Mouse (Mus musculus) neutrophil, adult 5-6 weeks (primary cell): Measurements from ENCODE around the gene Asxl1. TPM values are rescaled to one million over a fixed set of nuclear protein-coding genes. Genes with fewer than 3 reads are reported as not detected.
"Not testable (repeated sequence)": the region's sequence is repeated elsewhere in the genome, so short reads cannot be mapped to it uniquely, and the experiment has no call there.

Experiments
- ATAC-seq: fragments of 151-379, 151-347 bp; 2 replicates; pipeline ENCODE4 v1.8.0; 2017; ENCODE audit warnings: mild to moderate bottlenecking, moderate TSS enrichment; ENCODE audit not compliant: insufficient number of reproducible peaks, poor library complexity, low FRiP score, severe bottlenecking; ENCODE audit errors: extremely low read depth
- total RNA-seq: library from RNA; stranded (forward); fragments of 200-1000 nt; gene quantifications from 2 replicates; pipeline ENCODE4 v1.2.3, GENCODE M21; 2017

Asxl1 gene
- total RNA-seq, 1 experiment from 2014 or later = 68.7 TPM

DNA sequence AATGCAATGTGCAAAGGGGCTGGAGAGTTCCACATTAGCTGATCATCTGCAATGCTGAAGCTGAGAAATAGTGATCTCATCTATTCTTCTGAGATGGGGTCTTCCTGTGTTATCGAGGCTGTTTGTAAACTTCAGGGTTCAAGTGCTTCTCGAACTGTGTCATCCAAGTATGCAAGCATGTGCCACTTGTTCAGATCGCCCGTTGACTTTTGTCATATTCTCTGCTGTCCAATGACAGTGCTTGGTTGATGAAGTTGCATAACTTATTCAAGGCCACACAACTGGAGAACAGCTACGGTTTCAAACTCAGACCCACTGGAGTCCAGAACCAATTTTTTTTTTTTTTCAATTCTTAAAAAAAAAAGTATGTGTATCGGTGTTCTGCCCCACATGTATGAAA, 3.5 kb upstream of the Asxl1 start:
- no peak for ATAC-seq

DNA sequence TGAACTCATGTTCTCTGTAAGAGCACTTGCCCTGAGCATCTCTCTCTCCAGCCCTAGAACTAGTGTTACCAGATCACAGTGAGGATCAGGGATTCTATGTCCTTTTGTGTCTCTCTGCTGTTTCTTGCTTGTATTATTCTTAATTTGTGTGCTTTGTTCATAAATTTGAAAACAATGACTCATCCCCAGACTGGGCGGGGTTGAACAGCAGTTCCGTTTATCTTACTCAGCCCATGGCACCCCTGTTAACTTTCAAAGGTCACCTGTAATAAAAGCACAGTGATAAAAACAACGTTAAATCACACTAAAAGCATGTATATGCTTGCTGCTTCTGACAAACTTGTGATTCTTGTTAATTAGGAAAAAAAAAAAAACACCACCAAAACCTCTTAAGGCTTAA, 3.0 kb upstream of the Asxl1 start:
- ATAC-seq = no peak

DNA sequence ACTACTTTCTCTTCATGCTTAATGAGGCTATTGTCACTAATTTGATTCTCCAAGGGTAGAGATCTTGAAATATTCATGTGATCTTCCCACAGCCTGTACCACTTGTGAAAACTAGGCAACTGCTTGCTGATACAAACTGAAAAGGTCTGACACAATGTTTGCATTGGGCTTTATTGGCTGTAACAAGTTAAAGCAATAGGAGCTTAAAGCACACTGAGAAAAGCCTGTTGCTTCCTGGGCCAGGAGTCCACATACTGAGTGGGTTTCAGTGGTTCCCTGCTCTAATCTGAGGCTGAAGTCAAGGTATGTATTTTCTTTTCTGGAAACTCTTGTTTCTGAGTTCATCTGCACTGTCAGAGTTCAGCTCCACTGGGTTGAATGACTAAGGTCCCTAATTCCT, 2.4 kb upstream of the Asxl1 start:
- no peak for ATAC-seq

DNA sequence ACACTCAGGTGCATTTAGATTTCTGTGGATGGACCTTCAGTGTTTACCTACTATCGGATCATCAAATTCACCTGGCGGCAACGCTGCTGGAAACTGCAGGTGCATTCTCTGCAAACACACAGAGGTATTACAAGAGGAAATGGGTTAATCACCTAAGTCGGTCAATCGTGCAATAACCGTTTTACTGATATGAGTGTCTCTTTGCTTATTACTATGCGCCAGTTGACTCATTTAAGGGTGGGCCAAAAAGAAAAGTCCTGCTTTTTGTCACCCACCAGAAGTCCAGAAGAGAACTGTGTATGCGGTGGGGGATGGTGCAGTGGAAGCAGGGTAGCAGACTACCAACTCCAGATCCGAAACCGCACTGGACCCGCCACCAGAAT, 567 bp upstream of the Asxl1 start:
- no peak for ATAC-seq

DNA sequence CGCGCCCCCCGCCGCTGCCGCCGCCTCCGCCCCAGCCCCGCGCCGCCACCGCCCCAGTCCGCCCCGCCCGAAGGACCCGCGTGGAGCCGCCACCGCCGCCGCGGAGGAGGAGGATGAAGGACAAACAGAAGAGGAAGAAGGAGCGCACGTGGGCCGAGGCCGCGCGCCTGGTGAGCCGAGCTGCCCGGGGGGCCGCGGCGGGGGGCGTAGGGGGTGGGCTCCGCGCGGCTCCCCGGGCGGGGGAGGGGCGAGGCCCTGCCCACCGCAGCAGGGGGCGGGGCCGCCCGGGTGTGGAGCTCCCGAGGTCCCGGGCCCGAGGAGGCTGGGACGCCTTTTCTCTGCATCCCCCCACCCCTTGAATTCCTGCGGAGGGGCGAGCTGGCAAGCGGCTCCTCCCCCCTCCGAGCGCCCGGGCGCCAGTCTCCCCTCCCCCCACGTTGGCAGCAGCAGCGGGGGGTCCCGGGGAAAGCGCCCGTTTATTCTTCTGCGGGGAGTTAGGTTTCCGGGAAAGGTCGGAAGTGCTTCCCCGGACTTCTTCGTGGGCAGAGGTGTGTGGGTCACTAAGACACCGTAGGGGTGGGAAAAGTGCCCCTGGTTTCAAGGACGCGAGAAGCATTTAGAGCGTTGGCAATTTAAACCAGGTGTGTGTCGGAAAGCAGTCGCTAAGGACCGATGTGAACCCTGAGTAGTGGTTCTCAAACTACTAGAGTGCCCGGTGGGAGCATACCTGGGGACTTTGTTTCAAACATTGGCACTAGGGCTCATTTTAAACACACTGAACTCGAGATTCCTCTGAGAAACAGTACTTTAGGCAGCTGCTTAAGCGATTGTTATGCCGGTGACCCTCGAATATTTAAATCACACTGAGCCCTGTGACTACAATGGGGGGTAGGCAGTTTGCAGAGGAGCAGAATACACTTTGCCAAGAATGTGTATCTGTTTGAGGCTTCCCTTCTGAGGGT, 873 bp downstream of the Asxl1 start:
- ATAC-seq = no peak

DNA sequence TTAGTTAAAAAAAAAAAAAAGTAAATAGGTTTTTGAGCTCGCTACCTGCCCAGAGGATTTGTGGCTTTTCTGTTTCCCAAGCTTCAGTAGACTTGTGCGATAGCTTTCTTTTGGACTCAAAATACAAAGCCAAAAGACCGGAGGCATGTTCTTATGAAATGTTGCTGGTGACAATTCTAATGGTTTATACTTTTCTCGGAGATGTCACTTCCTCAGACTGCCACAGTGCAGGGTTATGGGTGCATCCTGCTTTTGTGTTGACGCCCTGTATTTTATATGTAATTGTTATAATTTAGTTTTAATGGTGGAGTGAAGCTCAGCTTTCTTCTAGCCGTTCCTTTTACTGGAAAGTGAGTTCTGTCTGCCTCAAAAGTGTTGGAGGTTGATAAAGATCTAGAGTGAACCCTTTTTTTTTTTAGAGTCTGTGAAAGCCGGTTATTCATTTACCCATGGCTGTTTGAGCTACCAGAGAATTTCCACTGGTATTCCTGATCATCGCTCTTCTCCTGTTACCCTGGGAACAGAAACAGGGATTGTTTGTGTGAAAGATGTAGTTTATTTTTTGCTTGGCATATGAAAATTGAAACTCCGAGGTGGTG, 1.7 kb downstream of the Asxl1 start:
- no peak for ATAC-seq

DNA sequence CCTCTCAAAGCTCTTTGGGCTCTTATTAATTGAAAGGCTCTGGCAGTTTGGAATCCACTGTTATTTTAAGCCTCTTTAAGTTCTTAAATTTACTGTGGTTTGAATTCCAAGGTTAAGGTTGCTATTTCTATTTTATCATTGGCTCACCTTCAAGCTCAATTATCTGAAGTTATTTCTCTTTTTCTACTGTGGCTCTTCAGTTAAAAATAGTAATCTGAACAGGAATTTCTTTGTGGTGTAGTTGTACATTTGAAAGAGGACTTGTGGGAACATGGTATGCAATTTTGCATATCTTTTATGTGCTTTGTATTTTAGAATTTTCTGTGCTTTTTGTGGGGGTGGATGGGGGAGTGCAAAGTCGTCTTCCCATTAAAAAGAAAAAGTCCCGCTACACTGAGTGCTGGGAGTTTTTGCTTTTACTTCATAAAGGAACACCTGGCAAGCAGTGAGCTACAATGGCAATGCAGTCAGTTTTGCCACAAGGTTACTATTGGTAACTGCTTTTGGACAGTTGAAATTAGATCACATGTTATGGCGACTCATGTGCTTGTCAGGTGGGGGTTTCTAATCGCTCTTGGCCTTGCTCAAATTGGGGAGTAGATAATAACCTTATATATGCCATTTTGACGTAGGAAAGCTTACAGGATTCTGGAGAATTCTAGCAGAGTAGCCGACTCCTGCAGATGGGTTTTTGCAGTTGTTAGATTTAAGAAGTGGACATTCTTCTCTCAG, 2.6 kb downstream of the Asxl1 start:
- no peak for ATAC-seq

DNA sequence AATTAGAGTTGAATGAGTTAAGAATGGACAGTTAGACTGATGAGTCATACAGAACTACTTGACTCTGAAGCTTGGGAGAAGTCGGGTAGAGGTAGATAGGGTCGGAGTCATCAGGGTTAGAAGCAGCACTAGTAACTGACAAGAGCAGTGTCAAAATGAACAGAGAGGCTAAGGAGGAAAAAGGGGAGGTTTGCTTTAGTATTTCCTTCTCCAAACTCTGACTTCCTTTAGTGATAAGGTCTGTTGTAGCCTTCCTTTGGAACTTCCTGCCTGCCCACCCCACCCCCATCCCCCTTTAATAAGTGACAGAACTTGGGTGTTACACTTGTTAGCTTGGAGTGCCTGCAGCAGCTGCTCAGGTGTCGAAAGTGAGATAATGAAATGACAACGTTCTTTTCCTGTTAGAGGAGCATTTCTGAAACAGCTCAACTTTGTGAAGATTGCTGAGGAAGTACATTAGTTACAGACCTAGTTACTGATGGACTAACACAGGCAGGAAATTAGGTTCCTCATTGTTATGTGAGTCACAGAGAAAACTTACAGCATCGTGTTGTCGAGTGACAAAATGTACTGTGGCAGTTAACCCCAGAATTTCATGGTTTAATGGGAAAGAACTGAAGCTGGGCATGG, 5.0 kb downstream of the Asxl1 start:
- peak; percentile 87 for ATAC-seq

DNA sequence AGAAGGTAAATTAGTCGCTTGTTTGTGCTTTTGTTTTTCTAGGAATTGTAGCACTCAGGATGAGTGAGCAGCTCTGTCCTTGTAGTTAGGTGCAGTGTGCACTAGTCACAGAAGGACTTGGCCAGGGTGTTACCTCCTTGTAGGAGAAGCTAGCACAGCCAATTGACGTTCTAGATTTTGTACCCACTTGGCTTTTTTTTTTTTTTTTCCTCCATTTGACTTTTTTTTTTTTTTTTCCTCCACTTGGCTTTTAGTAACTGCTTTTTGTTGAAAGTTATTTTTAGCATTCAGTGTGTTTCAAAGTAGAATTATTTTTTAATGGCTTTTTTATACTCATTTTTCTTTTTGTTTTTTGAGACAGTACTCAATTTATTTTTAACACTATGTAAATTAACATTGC, 9.0 kb downstream of the Asxl1 start:
- no peak for ATAC-seq

DNA sequence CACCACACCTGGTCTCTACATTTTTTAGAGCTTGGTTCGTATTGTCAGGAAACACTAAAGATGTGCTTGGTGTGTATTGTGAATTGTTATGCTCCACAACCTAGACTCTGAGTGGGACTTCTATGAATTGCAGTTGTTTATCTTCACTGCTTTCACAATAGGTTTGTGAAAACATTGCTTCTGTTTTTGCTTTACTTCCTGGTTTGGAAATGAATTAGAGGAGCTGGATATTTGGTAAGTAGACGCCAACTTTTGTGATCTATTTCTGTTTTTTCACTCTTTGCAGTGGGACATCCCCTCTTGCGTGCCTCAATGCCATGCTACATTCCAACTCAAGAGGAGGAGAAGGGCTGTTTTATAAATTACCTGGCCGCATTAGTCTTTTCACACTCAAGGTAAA, 11.2 kb downstream of the Asxl1 start:
- no peak for ATAC-seq

DNA sequence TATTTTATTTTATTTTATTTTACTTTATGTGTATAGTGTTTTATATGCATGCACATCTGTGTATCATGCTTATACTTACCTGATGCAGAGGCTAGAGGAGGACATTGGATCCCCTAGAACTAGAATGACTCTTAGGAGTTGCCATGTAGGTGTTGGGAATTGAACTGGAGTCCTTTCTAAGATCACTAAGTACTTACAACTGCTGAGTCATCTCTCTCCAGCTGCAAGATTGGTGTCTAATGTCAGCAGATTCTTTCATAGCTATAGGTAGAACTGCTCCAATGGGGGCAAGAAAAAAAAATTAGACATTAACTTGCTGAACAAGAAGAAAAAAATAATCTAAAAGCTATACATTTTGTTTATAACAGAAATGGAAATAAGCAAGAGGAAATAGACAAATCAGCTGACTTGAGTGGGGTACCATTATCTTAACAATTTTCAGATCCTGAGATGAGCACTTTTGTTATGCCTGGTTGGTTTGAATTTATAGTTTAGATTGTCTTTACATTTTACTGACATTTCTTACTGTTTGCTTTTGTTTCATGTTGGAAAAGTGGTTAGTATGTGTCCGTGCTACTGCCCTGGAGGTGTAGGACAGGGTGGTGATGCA, 15.6 kb downstream of the Asxl1 start:
- ATAC-seq = no peak

DNA sequence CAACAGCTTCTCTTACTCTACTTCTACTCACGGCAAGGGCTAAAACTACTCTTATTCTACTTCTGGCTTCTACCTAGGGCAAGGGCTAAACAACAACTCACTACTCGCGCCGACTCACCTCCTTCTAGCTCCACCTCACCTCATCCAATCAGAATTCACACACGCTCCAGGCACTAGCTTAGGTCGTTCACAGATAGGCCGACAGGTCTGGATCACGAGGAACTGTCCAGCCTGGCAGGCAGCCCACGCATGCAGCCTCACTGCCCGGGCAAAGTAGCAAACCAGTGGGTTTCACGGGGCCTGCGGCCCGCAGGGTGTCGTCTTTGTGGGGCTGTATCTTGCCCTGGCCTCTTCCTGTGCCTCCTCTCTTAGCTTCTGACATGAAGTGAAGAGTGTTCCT, 18.9 kb downstream of the Asxl1 start:
- not testable (repeated sequence) for ATAC-seq

DNA sequence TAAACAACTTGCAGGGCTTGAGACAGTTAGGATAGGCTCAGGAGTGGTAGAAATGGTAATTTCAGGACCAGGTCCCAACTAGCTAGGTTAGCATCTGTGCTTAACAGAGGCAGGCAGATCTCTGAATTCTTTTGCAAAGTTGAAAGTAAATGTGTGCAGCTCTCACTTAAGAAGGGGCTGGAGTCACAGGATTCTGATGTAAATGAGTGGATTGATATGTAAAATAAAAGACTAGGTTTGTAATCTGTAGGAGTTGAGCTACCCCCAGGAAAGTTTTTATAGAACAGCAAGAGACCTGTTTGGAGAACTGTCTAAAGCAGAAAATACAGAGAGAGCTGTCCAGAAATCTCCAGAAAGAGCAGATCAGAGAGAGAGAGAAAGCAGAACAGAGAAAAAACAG, 25.2 kb downstream of the Asxl1 start:
- no peak for ATAC-seq

DNA sequence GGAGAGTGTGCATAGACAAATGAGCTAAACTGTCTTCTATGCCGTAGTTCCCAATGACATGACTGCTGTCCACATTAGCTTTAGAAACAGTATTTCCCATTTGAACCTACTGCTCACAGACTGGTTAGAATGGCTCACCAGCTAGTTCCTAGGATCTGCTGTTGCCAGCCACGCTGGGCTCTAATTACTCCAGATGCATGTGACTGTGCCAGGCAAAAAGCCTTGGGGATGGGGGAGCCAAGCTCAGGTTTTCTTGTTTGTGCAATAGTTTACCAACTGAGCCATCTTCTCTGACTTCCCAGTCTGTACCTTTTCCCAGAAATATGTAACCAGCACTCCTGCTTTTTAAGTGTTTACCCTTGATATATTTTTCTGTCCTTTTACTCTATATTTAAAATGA, 29.8 kb downstream of the Asxl1 start:
- ATAC-seq = no peak

DNA sequence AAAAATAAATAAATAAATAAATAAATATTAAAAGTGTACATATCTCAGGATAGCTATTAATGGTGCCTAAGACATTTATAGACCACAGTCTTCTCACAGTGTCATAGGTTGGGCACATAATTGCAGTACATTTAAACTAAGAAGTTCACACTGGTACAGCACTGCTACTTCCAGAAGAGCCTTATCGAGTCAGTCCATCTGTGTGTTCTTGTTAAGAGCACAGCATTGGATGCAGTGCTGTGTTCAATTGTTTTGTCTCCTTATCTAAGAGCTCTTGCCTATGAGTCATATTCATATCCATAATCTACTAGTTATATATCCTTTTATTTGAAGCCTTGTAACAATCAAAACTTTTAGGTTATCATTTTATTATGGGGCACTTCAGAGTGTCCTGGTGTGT, 34.9 kb downstream of the Asxl1 start:
- no peak for ATAC-seq

DNA sequence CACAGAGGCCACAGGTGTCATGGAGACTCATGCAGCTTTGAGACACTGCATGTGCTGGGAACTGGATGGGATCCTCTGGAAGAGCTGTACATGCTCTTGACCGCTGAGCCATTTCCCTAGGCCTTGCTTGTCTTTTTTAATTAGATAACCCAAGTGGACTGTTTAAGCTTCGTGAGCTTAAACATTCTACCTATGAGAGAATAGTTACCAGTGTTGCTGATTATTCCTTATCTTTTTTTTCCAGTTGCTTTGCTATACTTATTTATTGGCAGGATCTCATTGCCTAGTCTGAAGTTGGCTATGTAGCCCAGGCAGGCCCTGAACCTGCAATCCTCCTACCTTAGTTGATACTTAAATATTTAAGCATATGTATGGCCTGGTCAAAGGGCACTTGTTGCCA, 44.2 kb downstream of the Asxl1 start:
- ATAC-seq = no peak

DNA sequence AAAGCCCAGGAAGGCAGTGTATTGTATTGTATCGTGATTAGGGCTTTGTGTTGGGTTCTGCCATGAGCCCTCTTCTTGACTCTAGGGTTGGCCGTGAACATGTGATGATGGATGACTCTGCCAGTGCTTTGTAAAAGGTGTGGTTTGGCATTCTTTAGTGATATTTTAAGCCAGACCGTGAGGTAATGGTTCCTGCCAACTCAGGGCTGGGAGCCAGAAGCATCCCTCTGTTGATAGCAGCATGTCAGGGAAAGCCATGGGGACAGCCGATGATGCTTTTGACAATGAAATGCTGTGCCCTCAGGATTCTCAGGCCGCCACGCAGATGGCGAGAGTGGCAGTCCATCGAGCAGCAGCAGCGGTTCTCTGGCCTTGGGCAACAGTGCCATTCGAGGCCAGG, 47.4 kb downstream of the Asxl1 start:
- ATAC-seq = no peak

DNA sequence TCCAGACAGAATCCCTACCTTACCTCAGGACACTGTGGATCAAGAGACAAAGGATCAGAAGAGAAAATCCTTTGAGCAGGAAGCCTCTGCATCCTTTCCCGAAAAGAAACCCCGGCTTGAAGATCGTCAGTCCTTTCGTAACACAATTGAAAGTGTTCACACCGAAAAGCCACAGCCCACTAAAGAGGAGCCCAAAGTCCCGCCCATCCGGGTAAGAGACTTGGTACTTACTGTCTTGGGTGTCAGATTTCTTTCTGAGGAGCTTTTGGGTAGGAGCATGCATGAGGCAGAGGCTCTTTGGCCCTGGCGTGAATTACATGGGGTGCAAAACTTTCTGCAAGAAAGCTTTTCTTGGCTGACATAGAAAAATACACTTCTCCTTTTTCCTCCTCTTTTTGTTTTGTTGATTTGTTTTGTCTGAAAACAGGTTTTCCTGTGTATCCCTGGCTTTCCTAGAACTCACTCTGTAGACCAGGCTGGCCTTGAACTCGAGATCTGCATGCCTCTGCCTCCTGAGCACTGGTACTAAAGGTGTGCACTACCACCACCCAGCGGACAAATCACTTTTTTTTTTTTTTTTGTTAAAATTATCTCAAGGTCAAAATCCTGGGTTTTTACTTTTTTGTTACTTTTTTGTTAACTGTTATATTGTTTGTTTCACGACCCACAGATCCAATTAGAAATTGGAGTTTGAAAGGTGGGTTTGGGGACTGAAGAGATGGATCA, 52.3 kb downstream of the Asxl1 start:
- ATAC-seq = no peak

DNA sequence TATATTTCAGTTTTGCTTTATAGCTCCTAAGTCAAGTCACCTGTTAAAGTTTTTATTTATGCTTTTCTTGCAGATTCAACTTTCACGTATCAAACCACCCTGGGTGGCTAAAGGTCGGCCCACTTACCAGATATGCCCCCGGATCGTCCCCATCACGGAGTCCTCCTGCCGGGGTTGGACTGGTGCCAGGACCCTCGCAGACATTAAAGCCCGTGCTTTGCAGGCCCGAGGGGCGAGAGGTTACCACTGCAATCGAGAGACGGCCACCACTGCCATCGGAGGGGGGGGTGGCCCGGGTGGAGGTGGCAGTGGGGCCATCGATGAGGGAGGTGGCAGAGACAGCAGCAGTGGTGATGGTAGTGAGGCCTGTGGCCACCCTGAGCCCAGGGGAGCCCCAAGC, 53.5 kb downstream of the Asxl1 start:
- ATAC-seq = no peak
